9 mouse cellular contexts compared by ENCODE assay signal in the genomic region with DNA sequence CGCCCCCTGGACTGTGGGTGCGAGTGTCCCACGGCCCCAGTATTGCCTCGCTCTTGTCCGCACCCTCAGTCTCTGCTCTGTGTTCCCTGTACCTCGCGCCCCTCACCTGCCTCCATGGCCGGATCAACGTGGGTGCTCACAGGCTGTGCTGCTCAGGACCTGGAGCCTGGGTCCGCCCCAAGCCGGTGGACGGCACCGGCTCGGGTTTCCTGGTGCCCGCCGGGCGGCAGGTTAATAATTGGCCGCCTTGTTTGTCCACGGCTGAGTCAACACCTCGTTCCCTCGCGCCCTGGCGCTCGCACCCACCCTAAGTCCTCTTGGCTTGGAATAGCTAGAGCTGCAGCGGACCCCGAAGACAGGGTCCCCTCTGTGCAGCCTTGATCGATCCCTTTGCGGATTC. TPM values are rescaled to one million over a fixed set of nuclear protein-coding genes. Genes with fewer than 3 reads are reported as not detected.
DNase-seq lines count a peak whose midpoint lies in the region; ATAC-seq and TF ChIP-seq lines count a peak whose summit lies in the region.
"Had no signal": no experiment of that assay in that cellular context is flagged by ENCODE, and none has a peak within 500 bp of the region (broad histone marks: within the 10 kb centered on the region; RNA-seq: fewer than 3 reads in every experiment).

Gene Gm13420, minus strand, starts transcription at position 189 of the 400 bp plus-strand sequence.

- ATAC-seq in heart, embryonic 16.5 days (replicated peaks; ENCODE audit: extremely low read depth, insufficient read depth, low FRiP score) = no peak

- no peak for TF ChIP-seq POLR2A in lung, adult 2 months (IDR thresholded peaks at IDR 0.05; ENCODE audit: borderline replicate concordance, extremely low read depth, low read depth, low read length)

- H3K27ac ChIP-seq in heart, embryonic 16.5 days (ENCODE audit: low read length) = no peak within 1 kb of the TSS

- no peaks in the 10 kb centered on the region for H3K36me3 ChIP-seq in heart, embryonic 16.5 days (ENCODE audit: control insufficient read depth, insufficient read depth)
- H3K36me3 ChIP-seq: G1E had no signal

- peak within 1 kb of the TSS; percentile 11; the same call in 1 of the 2 replicates for H3K4me3 ChIP-seq in heart, embryonic 16.5 days (ENCODE audit: low read length)
- H3K4me3 ChIP-seq in lung, adult 2 months (replicated peaks; ENCODE audit: extremely low read depth, low read depth, low read length) = no peak within 1 kb of the TSS

- TF ChIP-seq CTCF in lung, adult 2 months (IDR thresholded peaks at IDR 0.05; ENCODE audit: insufficient read depth, low read length) = no peak

- WGBS in heart, embryonic 16.5 days = 9% methylated on average over 28 of the region's 28 CpGs
- WGBS in lung, adult 2 months = 6% methylated on average over 28 of the region's 28 CpGs

- peaks cover 4% of the 10 kb centered on the region; the same call in 1 of the 2 replicates for H3K4me1 ChIP-seq in heart, embryonic 16.5 days (ENCODE audit: control insufficient read depth, insufficient read depth, low read length)
- H3K4me1 ChIP-seq in lung, adult 2 months (ENCODE audit: control insufficient read depth, insufficient read depth, low read length) = no peaks in the 10 kb centered on the region

- peaks cover 2% of the 10 kb centered on the region; the same call in 1 of the 2 replicates for H3K9me3 ChIP-seq in heart, embryonic 16.5 days (replicated peaks; ENCODE audit: control insufficient read depth, low read length)
- H3K9me3 ChIP-seq: G1E had no signal

- peak within 1 kb of the TSS; percentile 15; the same call in 1 of the 2 replicates for H3K4me2 ChIP-seq in heart, embryonic 16.5 days (ENCODE audit: low read depth, low read length)

- DNase-seq in heart, postnatal 14 days = no peak
- DNase-seq in kidney, adult 8-10 months = peak; percentile 76 to 79
- peak; percentile 20 for DNase-seq in lung, adult 2 months
- peak; percentile 76 for DNase-seq in yolk sac, embryonic 10.5 days (ENCODE audit: low spot score)
- DNase-seq in gastrocnemius, adult 18-20 months (ENCODE audit: low spot score) = no peak
- no peak for DNase-seq in frontal cortex, postnatal 25 days (ENCODE audit: low spot score in 2 of 2)
- no peak for DNase-seq in spleen, postnatal 14 days (ENCODE audit: low spot score in 2 of 2)

- no peak within 1 kb of the TSS for H3K9ac ChIP-seq in heart, embryonic 16.5 days (ENCODE audit: low read length)

- intact Hi-C loops in heart, postnatal 14 days (cut with DNase I) = no loop called here

- peaks cover 42% of the 10 kb centered on the region for H3K27me3 ChIP-seq in heart, embryonic 16.5 days (ENCODE audit: control insufficient read depth, insufficient read depth, low read length)

RNA-seq across cellular contexts. Expression of gene Gm13420, which starts in this region (rescaled TPM):
- not detected in 2 replicates for polyA plus RNA-seq in heart, embryonic 16.5 days (2015; fragmentation: Nextera tagmentation; extraction: Ambion mirVana)
- total RNA-seq in heart, postnatal 14 days (2021) = not detected
- 0.11 and 0.42 TPM in 2 replicates for polyA plus RNA-seq in lung, adult 2 months (2012; rRNA removed)
- total RNA-seq in gastrocnemius, adult 18-20 months (2021) = not detected
- total RNA-seq: G1E had no signal
- polyA plus RNA-seq: G1E had no signal

Comparison
In these comparisons a context has a peak if more than half of its experiments do, and no peak if none do; other contexts are left out.
1. Peak in DNase-seq in lung, adult 2 months; RNA of the gene not detected or under 1 TPM.
2. DNase-seq: peak in kidney, adult 8-10 months (2 of 2) and yolk sac, embryonic 10.5 days (single experiment); none in heart, postnatal 14 days (0 of 2), gastrocnemius, adult 18-20 months (single experiment), frontal cortex, postnatal 25 days (0 of 2) and spleen, postnatal 14 days (0 of 2).